31 mouse cellular contexts compared by ENCODE assay signal in genomic region chr9:32278052-32278451, GRCm38 (mm10).
"Had no signal": no experiment of that assay in that cellular context is flagged by ENCODE, and none has a peak within 500 bp of the region (broad histone marks: within the 10 kb centered on the region; RNA-seq: fewer than 3 reads in every experiment).

No protein-coding gene starts in this region.

- H3K9me3 ChIP-seq: heart, embryonic 10.5 days; heart, embryonic 12.5 days; heart, embryonic 13.5 days; heart, embryonic 15.5 days; hindbrain, embryonic 10.5 days; hindbrain, embryonic 12.5 days; hindbrain, embryonic 13.5 days; hindbrain, embryonic 15.5 days; intestine, embryonic 15.5 days; kidney, embryonic 15.5 days had no signal

- H3K4me1 ChIP-seq: heart, embryonic 15.5 days; hindbrain, embryonic 12.5 days; hindbrain, embryonic 13.5 days; hindbrain, embryonic 15.5 days; intestine, embryonic 15.5 days had no signal

- H3K36me3 ChIP-seq: heart, embryonic 10.5 days; heart, embryonic 12.5 days; heart, embryonic 13.5 days; heart, embryonic 15.5 days; hindbrain, embryonic 10.5 days; hindbrain, embryonic 12.5 days; hindbrain, embryonic 13.5 days; hindbrain, embryonic 15.5 days; intestine, embryonic 15.5 days; kidney, embryonic 15.5 days had no signal

- H3K9ac ChIP-seq: heart, embryonic 12.5 days; heart, embryonic 13.5 days; heart, embryonic 15.5 days; hindbrain, embryonic 12.5 days; hindbrain, embryonic 13.5 days; hindbrain, embryonic 14.5 days; hindbrain, embryonic 15.5 days; intestine, embryonic 15.5 days; kidney, embryonic 15.5 days had no signal

- DNase-seq: heart, postnatal 10 days; heart, postnatal 14 days; heart, postnatal 36 days; heart, postnatal 4 days; kidney, adult 11 months; kidney, adult 18-20 months; kidney, adult 2 months; kidney, adult 8-10 months; kidney, adult 9 months; kidney, postnatal 10 days; kidney, postnatal 14 days; kidney, postnatal 25 days; kidney, postnatal 36 days; kidney, postnatal 4 days; layer of hippocampus, adult 9-11 months; layer of hippocampus, postnatal 36 days had no signal

- H3K4me3 ChIP-seq: heart, embryonic 10.5 days; heart, embryonic 12.5 days; heart, embryonic 13.5 days; heart, embryonic 15.5 days; hindbrain, embryonic 10.5 days; hindbrain, embryonic 12.5 days; hindbrain, embryonic 13.5 days; hindbrain, embryonic 15.5 days; intestine, embryonic 15.5 days; kidney, embryonic 15.5 days; layer of hippocampus, adult 2 months; left cerebral cortex, adult 2 months had no signal

- H3K27ac ChIP-seq: heart, embryonic 10.5 days; heart, embryonic 13.5 days; heart, embryonic 15.5 days; hindbrain, embryonic 10.5 days; hindbrain, embryonic 12.5 days; hindbrain, embryonic 13.5 days; hindbrain, embryonic 14.5 days; hindbrain, embryonic 15.5 days; hindbrain, postnatal 0 days; intestine, embryonic 15.5 days; kidney, embryonic 15.5 days; kidney, postnatal 0 days; layer of hippocampus, adult 2 months; left cerebral cortex, adult 2 months had no signal

- H3K27me3 ChIP-seq: heart, embryonic 12.5 days; heart, embryonic 13.5 days; heart, embryonic 15.5 days; hindbrain, embryonic 15.5 days; intestine, embryonic 15.5 days; kidney, embryonic 15.5 days had no signal
